Mouse (Mus musculus) myocyte (in vitro differentiated cells): ENCODE measurements around the gene N4bp2l1.

Experiments
- CEBPB ChIP-seq: IDR thresholded peaks from 2 replicates; pipeline ENCODE4 v1.6.1; 2011; ENCODE audit warnings: mild to moderate bottlenecking, moderate library complexity; ENCODE audit not compliant: poor library complexity, insufficient read depth, severe bottlenecking
- E2F4 ChIP-seq: IDR thresholded peaks from one replicate; pipeline ENCODE4 v1.6.1; 2011; ENCODE audit warnings: mild to moderate bottlenecking, control low read depth, moderate library complexity; ENCODE audit not compliant: insufficient read depth
- MAX ChIP-seq: IDR thresholded peaks from one replicate; pipeline ENCODE4 v1.6.1; 2011; ENCODE audit warnings: low read depth, mild to moderate bottlenecking, control low read depth
- MYOD1 ChIP-seq, 3 experiments: IDR thresholded peaks; one replicate each; pipeline ENCODE4 v1.6.1; 2011; ENCODE audit warnings: control low read depth in 2 of 3, low read depth in 2 of 3, mild to moderate bottlenecking in 2 of 3, moderate library complexity in 1 of 3; ENCODE audit not compliant: insufficient read length in 2 of 3, control insufficient read depth in 1 of 3
- MYOG ChIP-seq, 3 experiments: IDR thresholded peaks; one replicate each; pipeline ENCODE4 v1.6.1; 2011; ENCODE audit warnings: control low read depth in 2 of 3, low read depth in 2 of 3, mild to moderate bottlenecking in 2 of 3; ENCODE audit not compliant: insufficient read length in 2 of 3, control insufficient read depth in 1 of 3, insufficient read depth in 1 of 3
- POLR2A ChIP-seq: IDR thresholded peaks from one replicate; pipeline ENCODE4 v1.6.1; 2011; ENCODE audit warnings: low read depth, mild to moderate bottlenecking, control low read depth, moderate library complexity; ENCODE audit not compliant: insufficient read length
- POLR2AphosphoS2 ChIP-seq: IDR thresholded peaks from one replicate; pipeline ENCODE4 v1.6.1; 2011; ENCODE audit warnings: low read depth, control low read depth; ENCODE audit not compliant: insufficient read length
- REST ChIP-seq: IDR thresholded peaks from one replicate; pipeline ENCODE4 v1.6.1; 2011; ENCODE audit warnings: mild to moderate bottlenecking, control low read depth, moderate library complexity; ENCODE audit not compliant: insufficient read depth, insufficient read length
- SRF ChIP-seq: IDR thresholded peaks from one replicate; pipeline ENCODE4 v1.6.1; 2011; ENCODE audit warnings: low read depth; ENCODE audit not compliant: control insufficient read depth, insufficient read length
- TCF12 ChIP-seq: IDR thresholded peaks from one replicate; pipeline ENCODE4 v1.6.1; 2011; ENCODE audit warnings: mild to moderate bottlenecking, control low read depth; ENCODE audit not compliant: poor library complexity, insufficient read depth, severe bottlenecking
- USF1 ChIP-seq: IDR thresholded peaks from one replicate; pipeline ENCODE4 v1.6.1; 2011; ENCODE audit warnings: low read depth, mild to moderate bottlenecking, control low read depth, moderate library complexity

- TF ChIP-seq POLR2A = no peak
- TF ChIP-seq POLR2AphosphoS2 = no peak
- TF ChIP-seq USF1 = no peak
- no peak for TF ChIP-seq E2F4
- TF ChIP-seq MAX = no peak
- no peak for TF ChIP-seq SRF
- no peak for TF ChIP-seq REST
- TF ChIP-seq MYOG (IDR thresholded peaks at IDR 0.05; ENCODE audit: control insufficient read depth in 1 of 3, insufficient read depth in 1 of 3, insufficient read length in 2 of 3, low read depth in 2 of 3) = no peak
- TF ChIP-seq MYOD1 (IDR thresholded peaks at IDR 0.05; ENCODE audit: control insufficient read depth in 1 of 3, insufficient read length in 2 of 3, low read depth in 2 of 3) = no peak
- TF ChIP-seq CEBPB = no peak
- no peak for TF ChIP-seq TCF12
Observed at GRCm38 (mm10) chr5:150644926-150645325, 47.9 kb upstream of the N4bp2l1 start.
